Mouse (Mus musculus) intestine, embryonic 16.5 days (tissue): Measurements from ENCODE around the gene Prpf40a. TPM values are rescaled to one million over a fixed set of nuclear protein-coding genes. Genes with fewer than 3 reads are reported as not detected.

ENCODE experiments used
- ATAC-seq: fragments of 200-750 bp; cut with Nextera tagmentation; 2 replicates; pipeline ENCODE4 v1.8.0; 2017; ENCODE audit warnings: moderate TSS enrichment, moderate library complexity
- H3K27ac ChIP-seq: fragments of 300-500 bp; sonication (generic); 2 replicates; pipeline ENCODE4 v1.5.1; 2014; ENCODE audit warnings: mild to moderate bottlenecking, low read length
- H3K27me3 ChIP-seq: fragments of 300-500 bp; sonication (generic); replicated peaks from 2 replicates; pipeline ENCODE4 v1.6.1; 2014; ENCODE audit warnings: low read length, control low read depth, mixed read lengths; ENCODE audit not compliant: control insufficient read depth, insufficient read depth
- H3K36me3 ChIP-seq: fragments of 300-500 bp; sonication (generic); 2 replicates; pipeline ENCODE4 v1.6.1; 2014; ENCODE audit warnings: low read length, control low read depth; ENCODE audit not compliant: control insufficient read depth, insufficient read depth
- H3K4me1 ChIP-seq: fragments of 300-500 bp; sonication (generic); 2 replicates; pipeline ENCODE4 v1.6.1; 2014; ENCODE audit warnings: low read length, control low read depth, mixed read lengths; ENCODE audit not compliant: control insufficient read depth, insufficient read depth
- H3K4me2 ChIP-seq: fragments of 300-500 bp; sonication (generic); 2 replicates; pipeline ENCODE4 v1.6.1; 2014; ENCODE audit warnings: low read depth, low read length, control low read depth
- H3K4me3 ChIP-seq: fragments of 300-500 bp; sonication (generic); 2 replicates; pipeline ENCODE4 v1.5.1; 2014; ENCODE audit warnings: mild to moderate bottlenecking, low read length
- H3K9ac ChIP-seq: fragments of 300-500 bp; sonication (generic); 2 replicates; pipeline ENCODE4 v1.6.1; 2014; ENCODE audit warnings: low read depth, low read length
- H3K9me3 ChIP-seq: fragments of 300-500 bp; sonication (generic); 2 replicates; pipeline ENCODE4 v1.6.1; 2016; ENCODE audit warnings: low read length, control low read depth; ENCODE audit not compliant: control insufficient read depth
- WGBS: fragments of 180-500 bp; shearing (Covaris S2); extraction: QIAGEN DNeasy Blood & Tissue Kit; methylation state at CpG from one replicate; pipeline ENCODE4 v1.1.7; 2014; 5-methylcytosine and 5-hydroxymethylcytosine counted together
- polyA plus RNA-seq: library from polyadenylated mRNA; unstranded; fragments of >200 nt; fragmentation: Nextera tagmentation; extraction: Ambion mirVana; gene quantifications from 2 replicates; pipeline ENCODE4 v1.2.1, GENCODE M21; 2015

Prpf40a gene
- polyA plus RNA-seq, 1 experiment from 2014 or later, result 126 TPM

DNA sequence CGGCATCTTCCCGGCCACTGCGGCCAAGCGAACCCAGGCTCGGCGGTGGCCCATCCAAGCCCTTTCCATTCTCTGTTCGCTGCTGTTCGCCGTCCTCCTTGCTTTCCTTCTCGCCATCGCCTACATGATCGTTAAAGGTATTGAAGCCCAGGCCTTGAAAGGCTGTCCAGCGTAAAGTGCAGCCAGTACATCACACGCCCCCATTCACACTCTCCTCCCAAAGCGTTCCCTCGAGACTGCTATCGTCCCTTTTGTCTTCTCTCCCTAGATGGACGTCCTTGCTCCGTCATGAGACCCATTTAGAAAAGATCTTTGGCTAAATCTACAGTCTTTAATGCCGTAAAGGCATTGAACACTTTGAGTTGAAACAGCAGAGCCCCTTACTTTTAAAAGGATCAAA lies 1.3 kb upstream of the Prpf40a start:
- Histone ChIP-seq H3K36me3 (peaks cover 8% of the 10 kb centered on the region; the same call in 1 of the 2 replicates), H3K27me3 (no peaks in the 10 kb centered on the region), H3K9me3 (no peaks in the 10 kb centered on the region), H3K4me3 (peak overlapping the region; percentile 92), H3K4me1 (peaks cover 7% of the 10 kb centered on the region), H3K9ac (peak overlapping the region; percentile 85), H3K27ac (peak overlapping the region; percentile 99), H3K4me2 (peak overlapping the region; percentile 60)
- ATAC-seq, result no peak; the same call in 1 of the 2 replicates
- under 1% methylated on average over 20 of the region's 20 CpGs for WGBS

DNA sequence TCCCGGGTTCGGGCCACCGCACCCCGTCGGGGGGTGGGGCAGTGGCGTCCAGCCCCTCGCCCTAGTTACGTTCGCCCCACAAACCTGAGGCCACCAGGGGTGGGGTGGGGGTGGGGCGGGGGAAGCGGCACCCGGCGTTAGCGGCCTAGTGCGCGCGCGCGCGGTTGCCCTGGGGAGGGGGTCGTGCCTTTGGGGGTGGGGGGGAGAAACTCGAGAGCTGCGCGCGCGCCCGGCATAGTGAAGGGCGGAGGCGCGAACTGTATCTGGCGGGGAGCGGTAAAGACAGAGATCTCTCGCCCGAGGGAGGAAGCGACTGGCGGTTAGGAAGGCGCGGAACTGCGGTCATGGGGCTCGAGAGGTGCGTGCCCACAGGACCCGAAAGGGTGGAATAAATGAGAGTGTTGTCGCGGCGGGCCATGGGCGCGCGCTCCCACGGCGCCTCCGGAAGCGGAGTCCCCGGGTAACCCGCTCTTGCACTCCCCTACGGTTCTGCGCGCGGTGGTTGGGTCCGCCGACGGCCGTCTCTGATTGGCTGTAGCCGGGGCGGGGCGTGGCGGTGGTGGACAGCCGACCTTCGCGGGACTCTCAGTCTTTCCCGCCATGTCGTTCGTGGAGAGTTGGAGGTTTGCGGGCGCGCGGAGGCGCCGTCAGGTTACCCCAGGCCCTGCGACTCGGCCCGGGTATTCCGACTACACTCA lies 588 bp upstream of the Prpf40a start, which contains the start of gene Arl6ip6:
TSS of gene Arl6ip6 (plus strand) at position 204 of the 698 bp plus-strand sequence.
- under 1% methylated on average over 78 of the region's 82 CpGs for WGBS

DNA sequence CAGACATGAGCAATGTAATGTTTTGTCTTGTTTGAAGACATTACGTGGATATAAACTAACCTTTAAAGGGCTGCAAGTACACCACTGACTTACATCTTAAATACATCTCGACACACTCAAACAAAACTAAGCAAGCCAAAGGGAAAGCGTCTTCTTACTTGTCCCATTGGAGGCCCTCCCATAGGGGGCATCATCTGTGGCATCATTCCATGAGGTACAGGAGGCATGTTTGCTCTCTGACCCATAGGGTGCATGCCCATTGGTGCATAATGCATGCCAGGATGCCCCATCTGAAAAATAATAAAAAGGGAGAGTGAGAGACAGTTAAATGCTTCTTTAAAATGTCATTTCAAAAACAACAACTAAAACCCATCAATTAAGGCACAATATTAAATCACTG lies 1.3 kb downstream of the Prpf40a start:
- no peaks in the 10 kb centered on the region for H3K36me3 ChIP-seq
- no peak overlapping the region for H3K27ac ChIP-seq
- no peak overlapping the region for H3K4me3 ChIP-seq
- peak overlapping the region; percentile 44 for H3K4me2 ChIP-seq
- no peaks in the 10 kb centered on the region for H3K9me3 ChIP-seq
- ATAC-seq, result no peak
- 70% methylated on average over 3 of the region's 3 CpGs for WGBS
- H3K9ac ChIP-seq, result 0 out of 2 replicates have a peak overlapping the region, but pooled peaks have one; percentile 21
- H3K4me1 ChIP-seq, result peaks cover 7% of the 10 kb centered on the region
- H3K27me3 ChIP-seq, result no peaks in the 10 kb centered on the region

More for the DNA sequence above, 588 bp upstream of the Prpf40a start, which contains the start of gene Arl6ip6:
- Histone ChIP-seq H3K9me3 (no peaks in the 10 kb centered on the region), H3K27me3 (no peaks in the 10 kb centered on the region), H3K27ac (peak within 1 kb of the TSS; percentile 99), H3K4me2 (peak within 1 kb of the TSS; percentile 60), H3K36me3 (peaks cover 8% of the 10 kb centered on the region; the same call in 1 of the 2 replicates), H3K4me3 (peak within 1 kb of the TSS; percentile 92), H3K4me1 (peaks cover 7% of the 10 kb centered on the region), H3K9ac (peak within 1 kb of the TSS; percentile 94)
- peak; percentile 89 for ATAC-seq

DNA sequence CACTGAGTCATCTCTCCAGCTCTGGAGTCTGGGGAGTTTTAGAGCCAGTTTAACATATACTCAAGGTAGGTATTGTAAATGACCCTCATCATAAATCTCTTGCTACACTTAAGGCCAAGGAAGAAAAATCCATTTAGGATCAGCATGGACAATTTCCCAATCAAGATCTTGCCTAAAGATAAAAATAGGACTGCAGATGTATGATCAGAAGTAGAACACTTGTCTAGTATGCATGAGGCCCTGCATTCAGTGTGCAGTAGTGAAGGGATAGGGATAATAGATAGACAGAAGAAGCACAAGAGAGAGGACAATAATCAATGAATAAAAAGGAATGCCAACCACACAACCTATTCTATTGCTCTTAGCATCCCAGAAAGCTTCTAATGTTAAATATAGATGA lies 11.2 kb downstream of the Prpf40a start:
- ATAC-seq, result no peak
- no peaks in the 10 kb centered on the region for H3K36me3 ChIP-seq
- no peak overlapping the region for H3K27ac ChIP-seq
- no peak overlapping the region for H3K4me3 ChIP-seq
- no peaks in the 10 kb centered on the region for H3K4me1 ChIP-seq
- H3K9ac ChIP-seq, result no peak overlapping the region
- H3K27me3 ChIP-seq, result no peaks in the 10 kb centered on the region
- H3K9me3 ChIP-seq, result no peaks in the 10 kb centered on the region
- no peak overlapping the region for H3K4me2 ChIP-seq

DNA sequence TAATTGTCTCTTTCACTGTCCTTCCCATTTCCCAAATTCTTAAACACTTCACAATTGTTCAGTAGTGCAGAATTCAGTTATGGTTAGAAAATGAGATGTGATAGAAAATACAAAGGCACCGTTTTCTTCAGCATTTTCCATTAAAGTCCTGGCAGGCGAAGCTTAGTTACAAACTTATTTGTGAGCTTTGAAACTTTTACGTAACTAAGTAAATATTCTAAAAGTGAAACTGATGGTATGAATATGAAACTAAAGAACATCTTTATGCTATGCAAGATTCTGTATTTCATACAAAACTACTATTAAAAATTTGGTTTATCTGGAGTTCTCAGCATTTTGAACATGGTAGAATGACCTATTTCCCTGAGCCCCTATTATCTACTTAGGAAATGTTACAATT lies 12.1 kb downstream of the Prpf40a start:
- ATAC-seq, result no peak
- Histone ChIP-seq H3K36me3 (peaks cover 4% of the 10 kb centered on the region; the same call in 1 of the 2 replicates), H3K9ac (no peak overlapping the region), H3K4me2 (no peak overlapping the region), H3K4me3 (no peak overlapping the region), H3K27me3 (no peaks in the 10 kb centered on the region), H3K27ac (no peak overlapping the region), H3K4me1 (no peaks in the 10 kb centered on the region), H3K9me3 (no peaks in the 10 kb centered on the region)
- WGBS, result 85% methylated on average over 3 of the region's 3 CpGs

DNA sequence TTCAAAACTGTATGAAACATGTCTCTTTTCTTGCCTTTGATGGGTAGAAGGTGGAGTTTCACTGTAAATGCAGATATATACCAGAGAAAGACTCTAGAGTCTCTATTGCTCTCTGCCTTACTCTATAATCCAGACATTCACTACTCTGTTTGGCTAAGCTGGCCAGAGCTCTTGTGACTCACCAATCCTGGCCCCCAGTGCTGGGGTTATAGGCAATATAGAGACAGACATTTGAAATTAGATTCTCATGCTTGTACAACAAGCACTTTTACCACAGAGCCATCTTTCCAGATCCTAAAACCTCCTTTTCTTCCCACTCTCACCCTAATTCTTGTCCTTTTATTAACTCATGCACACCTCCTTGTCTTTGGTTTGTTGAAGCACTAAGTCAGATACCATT lies 17.1 kb downstream of the Prpf40a start:
- ATAC-seq, result no peak
- Histone ChIP-seq H3K27me3 (no peaks in the 10 kb centered on the region), H3K9me3 (no peaks in the 10 kb centered on the region), H3K4me2 (no peak overlapping the region), H3K4me3 (no peak overlapping the region), H3K27ac (no peak overlapping the region), H3K4me1 (no peaks in the 10 kb centered on the region), H3K9ac (no peak overlapping the region), H3K36me3 (peaks cover 4% of the 10 kb centered on the region; the same call in 1 of the 2 replicates)

DNA sequence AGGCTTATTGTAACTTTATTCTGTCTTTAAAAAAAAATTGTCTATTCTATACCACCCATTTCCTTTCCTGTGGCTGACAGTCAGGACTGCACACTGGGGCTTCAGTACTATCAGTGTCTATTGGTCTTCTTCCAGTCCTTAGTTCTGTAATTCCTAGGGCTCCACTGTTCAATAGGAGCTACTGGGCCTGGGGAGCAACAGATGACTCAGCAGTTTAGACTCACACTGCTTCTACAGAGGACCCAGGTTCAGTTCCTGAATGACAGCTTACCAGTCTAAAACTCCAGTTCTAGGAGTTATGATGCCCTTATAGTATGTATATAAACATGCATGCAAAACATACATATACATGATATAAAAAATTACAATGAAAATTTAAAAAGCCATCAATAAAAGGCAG lies 44.2 kb downstream of the Prpf40a start:
- Histone ChIP-seq H3K9me3 (no peaks in the 10 kb centered on the region), H3K4me3 (no peak overlapping the region), H3K27me3 (no peaks in the 10 kb centered on the region), H3K4me1 (no peaks in the 10 kb centered on the region), H3K27ac (no peak overlapping the region), H3K4me2 (no peak overlapping the region), H3K9ac (no peak overlapping the region), H3K36me3 (no peaks in the 10 kb centered on the region)
- no peak for ATAC-seq

DNA sequence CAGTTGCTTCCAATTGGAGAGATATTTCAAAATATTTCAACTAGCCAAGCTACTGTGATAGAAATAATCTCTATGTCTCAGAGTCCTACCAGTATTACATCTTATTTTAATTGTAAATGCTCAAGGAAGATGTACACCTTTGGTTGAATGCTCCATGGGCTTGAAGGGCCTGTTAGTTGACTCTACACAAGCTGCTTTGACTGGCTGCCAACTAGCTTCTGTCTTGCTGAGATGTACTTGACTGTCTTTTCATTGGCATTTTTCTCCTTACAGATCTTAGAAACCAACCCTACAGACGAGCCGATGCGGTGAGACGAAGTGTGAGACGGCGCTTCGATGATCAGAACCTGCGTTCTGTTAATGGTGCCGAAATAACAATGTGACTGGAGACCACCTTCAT lies 59.5 kb downstream of the Prpf40a start:
- no peak overlapping the region for H3K27ac ChIP-seq
- H3K9me3 ChIP-seq, result no peaks in the 10 kb centered on the region
- 98% methylated on average over 9 of the region's 9 CpGs for WGBS
- ATAC-seq, result no peak
- H3K36me3 ChIP-seq, result no peaks in the 10 kb centered on the region; the same call in 1 of the 2 replicates
- H3K27me3 ChIP-seq, result no peaks in the 10 kb centered on the region
- no peaks in the 10 kb centered on the region for H3K4me1 ChIP-seq
- no peak overlapping the region for H3K4me2 ChIP-seq
- no peak overlapping the region for H3K9ac ChIP-seq
- H3K4me3 ChIP-seq, result no peak overlapping the region

DNA sequence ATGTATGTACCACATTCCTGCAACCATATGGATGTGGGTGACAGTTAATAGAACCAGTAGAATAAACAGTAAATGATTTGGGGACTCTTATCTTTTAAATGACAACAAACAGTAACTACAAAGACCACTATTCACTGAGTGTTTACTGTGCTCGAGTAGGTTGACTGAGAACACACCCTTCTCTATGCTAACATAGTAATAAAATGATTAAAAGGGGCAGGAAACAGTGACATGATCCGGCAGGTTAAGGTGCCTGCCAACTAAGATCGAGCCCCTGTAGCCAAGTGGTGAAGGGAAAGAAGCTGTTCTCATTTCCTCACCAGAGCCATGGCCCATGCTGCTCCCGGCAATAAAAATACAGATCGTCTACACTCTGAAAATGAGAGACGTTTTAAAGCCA lies 62.0 kb downstream of the Prpf40a start:
- Histone ChIP-seq H3K9ac (no peak overlapping the region), H3K36me3 (no peaks in the 10 kb centered on the region; the same call in 1 of the 2 replicates), H3K4me2 (no peak overlapping the region), H3K27me3 (no peaks in the 10 kb centered on the region), H3K4me3 (no peak overlapping the region), H3K4me1 (no peaks in the 10 kb centered on the region), H3K9me3 (no peaks in the 10 kb centered on the region), H3K27ac (no peak overlapping the region)
- 45% methylated on average over 6 of the region's 6 CpGs for WGBS
- peak; percentile 77 for ATAC-seq

DNA sequence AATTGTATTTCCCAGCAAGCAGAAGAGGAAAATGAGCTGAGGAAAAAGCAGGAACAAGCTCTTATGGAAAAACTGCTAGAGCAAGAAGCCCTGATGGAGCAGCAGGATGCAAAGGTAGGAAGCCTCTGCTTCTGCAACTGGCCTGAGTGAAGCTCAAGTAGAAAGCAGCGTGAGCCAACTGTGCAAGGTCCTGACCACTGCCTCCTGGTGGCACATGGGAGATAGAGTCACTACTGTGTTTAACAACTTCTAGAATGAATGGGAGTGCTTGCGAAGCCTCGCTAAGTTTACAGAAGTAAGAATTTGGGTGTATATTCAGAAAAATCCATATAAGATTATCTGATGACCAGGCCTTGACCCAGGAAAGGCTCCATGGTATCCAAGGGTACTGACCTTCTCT lies 65.1 kb downstream of the Prpf40a start:
- no peak overlapping the region for H3K27ac ChIP-seq
- no peak overlapping the region for H3K4me2 ChIP-seq
- no peak for ATAC-seq
- no peaks in the 10 kb centered on the region for H3K27me3 ChIP-seq
- no peaks in the 10 kb centered on the region for H3K4me1 ChIP-seq
- no peak overlapping the region for H3K4me3 ChIP-seq
- no peak overlapping the region for H3K9ac ChIP-seq
- H3K36me3 ChIP-seq, result no peaks in the 10 kb centered on the region
- WGBS, result 88% methylated on average over 3 of the region's 3 CpGs
- H3K9me3 ChIP-seq, result no peaks in the 10 kb centered on the region
